Mouse (Mus musculus) kidney, postnatal 14 days (tissue): ENCODE data around the gene Trmt1.
A peak's percentile ranks its signal among the peaks of the same experiment; 100 is the strongest.

ENCODE experiments used
- DNase-seq: peaks from one replicate; pipeline ENCODE4 v3.0.0; 2022; ENCODE audit warnings: mixed read lengths

Gene Trmt1

DNA sequence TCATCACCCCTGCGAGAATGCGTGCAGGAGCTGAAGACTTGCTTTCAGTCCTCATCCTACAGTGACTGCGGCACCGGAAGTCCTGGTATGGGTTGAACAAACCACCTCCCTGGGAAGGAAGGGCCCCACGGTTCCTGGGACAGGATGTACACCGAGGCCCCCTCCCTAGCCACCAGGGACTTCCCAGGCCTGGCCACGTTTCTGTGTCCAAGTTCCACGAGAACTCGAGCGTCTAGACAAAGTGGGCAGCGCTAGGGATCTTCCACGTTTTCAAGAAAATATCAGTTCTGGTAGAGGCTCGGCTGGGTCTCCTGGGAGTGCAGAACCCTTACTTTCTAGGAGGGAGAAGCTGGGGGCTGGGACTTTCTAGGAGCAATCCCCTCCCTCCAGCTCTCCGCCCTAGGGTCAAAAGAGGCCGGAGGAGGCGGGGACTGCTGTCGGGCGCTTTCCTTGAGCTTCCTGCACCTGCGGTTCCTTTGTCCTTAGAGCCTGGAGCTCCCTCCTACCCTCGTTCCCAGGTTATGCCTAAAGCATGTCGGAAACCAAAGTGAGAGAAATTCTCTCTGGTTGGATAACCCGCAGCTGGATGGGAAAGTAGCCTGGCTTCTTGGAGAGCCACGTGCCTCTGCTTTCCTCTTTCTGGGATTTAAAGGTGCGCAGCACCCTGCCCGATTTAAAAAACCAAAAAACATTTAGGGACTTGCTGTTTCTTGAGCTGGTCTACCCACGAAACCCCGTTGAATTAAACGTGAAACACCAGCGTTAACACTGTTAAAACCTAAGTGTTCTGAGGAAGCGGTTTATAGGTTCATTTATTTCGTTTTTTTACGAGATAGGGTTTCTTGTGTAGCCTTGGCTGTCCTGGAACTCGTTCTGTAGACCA lies 25.9 kb upstream of the Trmt1 start:
- DNase-seq = peak; percentile 82

- peak; percentile 85 for DNase-seq
These were observed 25.2 kb upstream of the Trmt1 start for GRCm38 (mm10) chr8:84660819-84661457.

DNA sequence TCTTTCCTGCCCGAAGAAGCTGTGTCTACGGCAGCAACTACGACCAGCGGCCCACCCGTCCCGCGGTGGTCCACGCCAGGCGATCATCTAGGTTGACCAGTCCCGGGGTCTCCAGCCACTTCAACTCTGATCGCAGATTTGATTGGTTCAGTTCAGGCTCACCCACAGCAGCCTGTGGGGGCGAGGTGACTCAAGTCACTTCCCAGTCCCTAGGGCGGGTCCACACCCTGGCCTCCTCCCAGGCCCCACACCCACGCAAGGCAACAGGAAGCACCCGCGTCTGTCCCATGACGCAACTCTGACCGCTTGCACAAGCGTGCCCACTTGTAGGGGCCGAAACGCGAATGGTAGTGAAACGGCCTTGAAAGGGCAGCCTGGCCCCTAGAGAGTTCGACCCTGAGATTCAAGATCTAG lies 24.6 kb upstream of the Trmt1 start:
- peak; percentile 89 for DNase-seq

DNA sequence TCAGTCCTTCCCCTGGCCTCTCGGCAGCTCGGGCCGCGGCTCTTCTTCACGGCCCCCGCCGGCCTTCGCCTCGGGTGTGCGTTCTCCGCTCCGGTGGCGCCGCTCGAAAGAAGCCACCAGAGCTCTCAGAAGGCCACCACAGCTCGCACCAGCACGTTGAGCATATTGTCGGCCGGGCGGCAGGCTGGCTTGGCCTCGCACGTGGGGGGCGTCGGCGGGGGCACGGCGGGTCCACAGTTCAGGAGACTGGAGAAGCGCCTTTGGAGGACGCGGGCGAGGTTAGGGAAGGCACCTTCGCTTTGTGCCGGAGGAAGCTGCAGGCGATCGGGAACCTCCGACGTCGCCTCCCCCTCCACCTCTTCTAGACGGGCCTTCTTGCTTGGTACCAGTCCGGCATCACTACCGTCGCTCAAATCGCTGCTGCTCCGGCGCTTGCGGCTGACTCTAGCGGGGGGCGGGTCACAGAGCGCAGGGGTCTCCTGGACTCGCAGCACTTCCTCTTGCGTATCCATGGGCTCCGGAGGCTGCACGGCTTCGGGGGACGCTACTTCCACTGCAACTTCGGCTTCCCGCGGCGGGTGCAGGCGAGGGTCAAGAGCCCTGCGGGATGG lies 24.0 kb upstream of the Trmt1 start:
- DNase-seq = peak; percentile 64

DNA sequence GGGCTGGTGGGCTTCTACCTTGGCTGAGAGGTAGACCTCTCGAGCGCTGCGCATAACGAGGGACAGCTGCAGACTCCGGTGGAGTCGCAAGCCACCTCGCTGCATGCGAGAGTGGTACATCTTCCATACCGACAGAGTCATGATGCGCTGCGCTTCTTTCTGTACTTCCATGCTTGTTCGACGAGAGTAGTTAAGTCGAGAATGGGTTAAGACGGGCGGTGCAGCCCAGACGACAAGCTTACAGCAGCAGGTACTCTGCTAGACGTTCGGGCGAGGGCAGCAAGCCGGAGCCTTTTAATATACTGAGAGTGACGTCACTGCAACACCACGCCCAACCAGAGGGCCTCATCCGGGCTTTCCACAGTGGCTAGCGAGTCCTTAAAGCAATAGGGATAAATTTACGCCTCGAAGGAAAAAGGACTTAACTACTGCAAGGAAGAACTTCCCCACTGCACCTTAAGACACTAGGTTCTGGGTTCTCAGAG lies 23.5 kb upstream of the Trmt1 start, which contains the start of gene Ier2:
Ier2 (minus strand) TSS at position 272 of the 485 bp plus-strand sequence.
- DNase-seq = peak; percentile 97

- DNase-seq = peak; percentile 99
These were observed 22.4 kb upstream of the Trmt1 start for GRCm38 (mm10) chr8:84663483-84664327.

DNA sequence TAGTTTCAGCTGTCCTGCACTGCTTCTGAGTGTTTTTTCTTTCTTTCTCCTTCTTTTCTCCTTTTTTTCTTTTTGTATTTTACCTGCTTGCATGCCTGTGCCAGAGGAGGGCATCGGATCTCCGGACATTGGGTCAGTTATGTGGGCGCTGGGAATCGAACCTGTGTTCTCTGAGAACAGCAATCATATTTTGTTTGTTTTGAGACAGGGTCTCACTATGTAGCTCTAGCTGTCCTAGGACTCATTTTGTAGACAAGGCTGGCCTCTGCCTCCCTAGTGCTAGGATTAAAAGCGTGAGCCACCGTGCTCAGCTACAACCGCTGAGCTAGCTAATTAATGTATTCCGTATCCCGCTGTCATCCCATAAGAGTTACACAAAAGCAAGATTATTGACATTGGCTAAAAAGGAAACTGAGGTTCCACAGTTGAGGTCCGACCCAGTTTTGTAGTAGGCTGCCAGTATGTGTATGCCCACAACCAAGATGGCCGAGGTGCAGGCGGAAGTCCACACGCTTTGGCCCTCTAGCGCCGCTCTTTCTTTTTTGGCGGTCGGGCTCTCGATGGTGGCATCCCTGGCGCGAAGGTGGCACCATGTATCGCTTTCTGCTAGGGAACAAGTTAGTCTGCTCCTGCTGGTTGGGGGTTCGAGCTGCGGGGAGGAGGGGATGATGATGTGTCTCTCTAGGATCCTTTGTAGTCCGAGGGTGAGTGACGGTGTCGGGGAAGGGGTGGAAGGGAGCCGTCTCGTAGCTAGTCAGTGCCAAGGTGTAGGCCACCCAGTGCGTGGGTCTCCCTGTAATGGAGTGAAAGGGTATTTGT lies 21.3 kb upstream of the Trmt1 start:
- DNase-seq = peak; percentile 90

DNA sequence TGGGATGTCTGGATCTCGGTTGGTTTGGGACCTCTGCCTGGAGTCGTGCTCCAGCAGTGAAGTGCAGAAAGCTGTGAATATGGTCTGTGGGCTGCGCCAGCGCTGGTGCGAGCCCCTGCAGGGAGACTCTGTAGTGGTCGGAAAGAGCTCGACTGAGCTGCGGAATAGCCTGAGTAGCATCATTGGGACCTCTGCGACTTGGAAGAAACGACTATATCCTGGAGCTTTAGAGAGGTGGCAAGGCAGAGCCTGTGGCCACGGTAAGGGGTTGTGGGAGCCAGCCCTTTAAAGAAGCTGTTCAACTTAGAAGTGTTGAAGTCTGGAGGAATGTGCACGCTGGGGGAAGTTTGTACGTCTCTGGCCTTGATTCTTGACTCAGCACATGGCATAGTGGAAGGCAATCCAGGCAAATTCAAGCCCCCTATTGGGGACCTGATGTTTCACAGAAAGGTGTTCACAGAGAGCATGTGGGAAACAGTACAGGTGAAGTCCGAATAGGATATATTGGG lies 20.7 kb upstream of the Trmt1 start:
- no peak for DNase-seq

GRCm38 (mm10) chr8:84668081-84668480 lies 18.0 kb upstream of the Trmt1 start:
- DNase-seq = no peak

GRCm38 (mm10) chr8:84668731-84669485 lies 17.2 kb upstream of the Trmt1 start:
- DNase-seq = peak; percentile 39

GRCm38 (mm10) chr8:84670295-84671006 lies 15.7 kb upstream of the Trmt1 start:
- DNase-seq = peak; percentile 36

DNA sequence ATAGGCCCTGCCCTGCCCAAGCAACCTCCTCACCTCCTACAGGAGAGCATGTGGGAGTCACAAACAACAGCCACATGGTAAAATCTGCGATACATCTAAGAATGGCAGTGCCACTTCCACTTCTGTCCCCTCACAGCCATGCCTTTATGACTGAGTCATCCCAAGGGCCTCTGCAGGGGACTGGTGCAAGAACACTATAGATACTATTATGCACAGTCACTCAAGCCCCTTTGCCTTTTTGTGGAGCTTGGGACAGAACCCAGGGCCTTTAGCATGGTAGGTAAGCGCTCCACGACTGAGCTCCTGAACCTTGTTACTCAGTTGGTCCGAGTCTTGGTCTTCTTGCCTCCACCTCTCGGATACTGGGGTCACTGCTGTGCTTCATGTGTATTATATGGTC lies 8.8 kb upstream of the Trmt1 start:
- DNase-seq = no peak

DNA sequence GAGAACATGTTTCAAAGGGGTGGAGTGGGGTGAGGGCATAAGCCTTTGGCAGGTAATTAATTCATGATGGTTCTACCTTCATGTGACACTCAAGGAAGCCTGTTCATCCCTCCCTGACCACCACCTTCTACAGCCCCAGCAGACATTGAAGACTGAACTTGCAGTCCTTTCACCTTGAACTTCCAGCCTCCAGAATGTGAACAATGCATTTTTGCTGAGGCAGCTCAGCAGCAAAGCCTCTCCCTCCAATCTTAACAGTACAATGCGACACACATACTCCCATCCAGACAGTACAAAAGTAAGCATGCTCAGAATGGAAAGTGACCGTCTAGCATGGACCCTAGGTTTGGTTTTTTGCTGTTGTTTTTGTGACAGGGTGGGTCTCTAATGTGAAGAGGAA lies 4.6 kb upstream of the Trmt1 start:
- no peak for DNase-seq

DNA sequence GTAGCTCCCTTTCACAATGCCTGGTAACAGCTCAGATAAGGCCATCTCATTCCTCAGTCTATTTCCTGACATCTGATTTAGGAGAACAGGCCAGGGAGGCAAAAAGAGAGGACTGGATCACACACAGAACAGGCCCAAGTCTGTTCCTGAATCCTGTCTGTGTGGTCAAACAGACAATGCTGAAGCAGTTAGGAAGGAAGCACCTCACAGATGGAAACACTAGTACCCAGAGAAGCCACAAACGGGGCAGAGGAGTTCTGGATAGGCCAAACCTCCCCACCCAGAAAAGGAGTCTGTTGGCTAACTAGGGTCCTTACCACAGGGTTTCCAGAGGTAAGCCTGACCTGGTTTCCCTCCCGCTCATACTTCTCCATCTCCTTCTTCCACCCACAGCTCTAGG lies 3.9 kb upstream of the Trmt1 start:
- no peak for DNase-seq

GRCm38 (mm10) chr8:84684537-84684936 lies 1.6 kb upstream of the Trmt1 start:
- DNase-seq = no peak

DNA sequence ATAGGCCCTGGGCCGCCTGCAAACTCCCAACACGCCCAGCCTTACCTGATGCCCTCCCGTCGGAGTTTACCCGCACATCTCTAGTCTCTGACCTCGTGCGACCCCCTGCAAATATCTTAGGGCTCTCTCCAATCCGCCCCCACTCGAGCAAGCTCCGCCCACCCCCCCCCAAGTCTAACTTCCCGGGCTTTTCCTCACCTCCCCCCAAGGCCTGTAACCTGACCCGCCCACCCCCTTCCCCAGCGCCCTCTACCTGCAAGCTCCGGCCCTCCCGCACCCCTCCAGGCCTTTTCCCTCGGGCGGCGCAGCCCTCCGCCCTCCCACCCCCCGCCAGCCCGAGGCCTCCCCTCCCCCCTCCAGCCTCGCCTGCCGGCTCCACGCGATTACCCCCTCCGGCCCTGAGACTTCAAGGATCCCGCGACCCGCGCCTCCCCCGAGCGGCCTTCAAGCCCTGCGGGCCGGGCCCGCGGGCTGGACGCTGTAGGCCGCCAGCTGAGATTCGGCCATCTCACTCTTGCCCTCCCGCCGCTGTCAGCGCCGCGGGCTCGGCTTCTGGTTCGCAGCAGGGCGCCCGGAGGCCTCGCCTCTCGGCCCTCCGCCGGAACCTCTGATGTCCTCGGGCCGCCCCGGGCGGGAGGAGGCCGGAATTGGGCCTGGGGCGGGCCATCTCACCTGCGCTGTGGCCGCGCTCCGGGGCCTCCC lies 1.0 kb downstream of the Trmt1 start:
- peak; percentile 40 for DNase-seq

- peak; percentile 94 for DNase-seq
These were observed 1.6 kb downstream of the Trmt1 start, which contains the start of gene Nacc1 for GRCm38 (mm10) chr8:84687705-84688100. Gene Nacc1, minus strand, starts transcription at chr8:84687862.

GRCm38 (mm10) chr8:84689091-84689915 lies 3.2 kb downstream of the Trmt1 start:
- peak; percentile 95 for DNase-seq
